In the genomic region with DNA sequence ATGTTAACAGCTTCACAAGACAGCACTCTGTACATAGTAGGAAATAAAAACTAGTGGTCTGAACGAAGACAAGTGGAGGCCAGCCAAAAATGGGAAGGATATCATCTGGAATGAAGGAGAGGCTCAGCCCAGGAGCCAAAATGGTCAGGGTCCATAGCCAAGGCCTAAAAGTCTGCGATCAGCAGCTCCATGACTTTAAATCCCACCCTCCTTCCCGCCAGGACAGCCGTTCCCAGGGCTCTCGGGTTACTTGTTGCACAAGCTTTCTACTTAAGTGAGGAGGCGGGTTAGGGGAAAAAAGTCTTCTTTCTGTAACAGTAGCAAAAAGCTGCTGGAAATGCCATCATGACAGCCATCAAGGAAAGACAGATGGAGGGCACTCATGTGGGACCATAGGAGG, we compare ENCODE assay signal across 10 mouse cellular contexts. TPM values are rescaled to one million over a fixed set of nuclear protein-coding genes. Genes with fewer than 3 reads are reported as not detected.
A peak's percentile ranks its signal among the peaks of the same experiment; 100 is the strongest.
DNase-seq lines count a peak whose midpoint lies in the region; ATAC-seq and TF ChIP-seq lines count a peak whose summit lies in the region.
"Had no signal": no experiment of that assay in that cellular context is flagged by ENCODE, and none has a peak within 500 bp of the region (broad histone marks: within the 10 kb centered on the region; RNA-seq: fewer than 3 reads in every experiment).

No protein-coding gene starts in this region.

- 0 out of 2 replicates have a peak overlapping the region, but pooled peaks have one; percentile 54 for H3K27ac ChIP-seq in intestine, embryonic 14.5 days (ENCODE audit: low read depth)
- no peak overlapping the region; the same call in 1 of the 2 replicates for H3K27ac ChIP-seq in intestine, postnatal 0 days (ENCODE audit: low read depth, low read length)
- H3K27ac ChIP-seq in intestine, embryonic 16.5 days (ENCODE audit: low read length), result peak overlapping the region; percentile 38
- H3K27ac ChIP-seq: limb, embryonic 12.5 days had no signal

- no peak for ATAC-seq in intestine, embryonic 14.5 days (replicated peaks; ENCODE audit: low FRiP score, low TSS enrichment, low read depth)
- ATAC-seq in intestine, postnatal 0 days, result no peak
- ATAC-seq in intestine, embryonic 16.5 days, result 0 out of 2 replicates have a peak, but pooled peaks have one; percentile 35
- no peak for ATAC-seq in inflammation-experienced regulatory T-cells, adult 6 months

- H3ac ChIP-seq in myocyte (ENCODE audit: control insufficient read depth, insufficient read length), result no peak overlapping the region

- TF ChIP-seq CTCF in intestine, postnatal 0 days (IDR thresholded peaks at IDR 0.05; ENCODE audit: low read depth), result no peak

- H3K27me3 ChIP-seq in intestine, embryonic 14.5 days (replicated peaks; ENCODE audit: control insufficient read depth, insufficient read depth, low read length), result no peaks in the 10 kb centered on the region
- H3K27me3 ChIP-seq in intestine, postnatal 0 days (replicated peaks; ENCODE audit: control insufficient read depth, insufficient read depth, low read length), result no peaks in the 10 kb centered on the region
- no peaks in the 10 kb centered on the region for H3K27me3 ChIP-seq in intestine, embryonic 16.5 days (replicated peaks; ENCODE audit: control insufficient read depth, insufficient read depth, low read length)
- no peaks in the 10 kb centered on the region for H3K27me3 ChIP-seq in myocyte (ENCODE audit: control insufficient read depth, insufficient read depth, insufficient read length)
- H3K27me3 ChIP-seq: limb, embryonic 12.5 days had no signal

- peaks cover 97% of the 10 kb centered on the region for H3K36me3 ChIP-seq in intestine, embryonic 14.5 days (ENCODE audit: control insufficient read depth, insufficient read depth, low read length)
- H3K36me3 ChIP-seq in intestine, postnatal 0 days (ENCODE audit: control insufficient read depth, insufficient read depth), result peaks cover 97% of the 10 kb centered on the region
- H3K36me3 ChIP-seq in intestine, embryonic 16.5 days (ENCODE audit: control insufficient read depth, insufficient read depth, low read length), result peaks cover 31% of the 10 kb centered on the region
- H3K36me3 ChIP-seq in myocyte (ENCODE audit: control insufficient read depth, insufficient read depth), result peaks cover 58% of the 10 kb centered on the region

- H3K4me2 ChIP-seq in intestine, embryonic 14.5 days (ENCODE audit: low read length), result no peak overlapping the region
- no peak overlapping the region for H3K4me2 ChIP-seq in intestine, postnatal 0 days (replicated peaks; ENCODE audit: low read depth)
- H3K4me2 ChIP-seq in intestine, embryonic 16.5 days (ENCODE audit: low read depth, low read length), result no peak overlapping the region
- H3K4me2 ChIP-seq in myocyte (ENCODE audit: low read depth), result peak overlapping the region; percentile 25
- H3K4me2 ChIP-seq: limb, embryonic 12.5 days had no signal

- DNase-seq in intestine, embryonic 14.5 days (ENCODE audit: low spot score), result no peak
- peak; percentile 69 for DNase-seq in fibroblast of lung, adult 2 months (ENCODE audit: low read depth)
- DNase-seq in frontal cortex, postnatal 14 days (ENCODE audit: low spot score in 2 of 2), result no peak
- no peak for DNase-seq in adrenal gland, adult (ENCODE audit: inconsistent age in 2 of 2, low spot score in 1 of 2)

- no peak overlapping the region for H3K4me3 ChIP-seq in intestine, embryonic 14.5 days (ENCODE audit: low read depth, low read length)
- H3K4me3 ChIP-seq in intestine, postnatal 0 days (ENCODE audit: low read depth, low read length), result no peak overlapping the region
- H3K4me3 ChIP-seq in intestine, embryonic 16.5 days (ENCODE audit: low read length), result no peak overlapping the region
- no peak overlapping the region for H3K4me3 ChIP-seq in myocyte
- H3K4me3 ChIP-seq: limb, embryonic 12.5 days had no signal

- H3K9me3 ChIP-seq in intestine, embryonic 14.5 days (ENCODE audit: control insufficient read depth, low read length), result no peaks in the 10 kb centered on the region
- H3K9me3 ChIP-seq in intestine, postnatal 0 days (ENCODE audit: control insufficient read depth), result no peaks in the 10 kb centered on the region
- H3K9me3 ChIP-seq in intestine, embryonic 16.5 days (ENCODE audit: control insufficient read depth, low read length), result no peaks in the 10 kb centered on the region
- H3K9me3 ChIP-seq: limb, embryonic 12.5 days had no signal

- no peak overlapping the region for H3K9ac ChIP-seq in intestine, embryonic 14.5 days (ENCODE audit: low read length)
- H3K9ac ChIP-seq in intestine, postnatal 0 days (ENCODE audit: low read depth, low read length), result no peak overlapping the region
- no peak overlapping the region for H3K9ac ChIP-seq in intestine, embryonic 16.5 days (ENCODE audit: low read depth, low read length)
- H3K9ac ChIP-seq: forebrain, postnatal 0 days; limb, embryonic 12.5 days had no signal

- H3K79me2 ChIP-seq in myocyte (ENCODE audit: control insufficient read depth, insufficient read depth), result peaks cover 18% of the 10 kb centered on the region

- no peak for TF ChIP-seq POLR2A in myocyte (IDR thresholded peaks at IDR 0.05; ENCODE audit: insufficient read length, low read depth)

- 67% methylated on average over 6 of the region's 6 CpGs for WGBS in intestine, embryonic 14.5 days
- WGBS in intestine, postnatal 0 days, result 62% methylated on average over 6 of the region's 6 CpGs
- WGBS in intestine, embryonic 16.5 days, result 56% methylated on average over 6 of the region's 6 CpGs

- H3K4me1 ChIP-seq in intestine, embryonic 14.5 days (replicated peaks; ENCODE audit: control insufficient read depth, insufficient read depth, low read length), result 0 out of 2 replicates have a peak, but pooled peaks cover 3% of the 10 kb centered on the region
- H3K4me1 ChIP-seq in intestine, postnatal 0 days (replicated peaks; ENCODE audit: control insufficient read depth, insufficient read depth, low read length), result no peaks in the 10 kb centered on the region
- H3K4me1 ChIP-seq in intestine, embryonic 16.5 days (ENCODE audit: control insufficient read depth, insufficient read depth, low read length), result 0 out of 2 replicates have a peak, but pooled peaks cover 12% of the 10 kb centered on the region

TF ChIP-seq in myocyte, 11 proteins besides CTCF, POLR2A, EP300 and RAD21:
- TF ChIP-seq USF1 (IDR thresholded peaks at IDR 0.05; ENCODE audit: low read depth) (no peak), MAX (IDR thresholded peaks at IDR 0.05; ENCODE audit: low read depth) (no peak), TCF3 (IDR thresholded peaks at IDR 0.05; ENCODE audit: insufficient read length, low read depth) (no peak), REST (IDR thresholded peaks at IDR 0.05; ENCODE audit: insufficient read depth, insufficient read length) (no peak), E2F4 (IDR thresholded peaks at IDR 0.05; ENCODE audit: insufficient read depth) (peak; percentile 48), CEBPB (IDR thresholded peaks at IDR 0.05; ENCODE audit: insufficient read depth, poor library complexity, severe bottlenecking) (peak; percentile 71; the same call in 1 of the 2 replicates)

RNA-seq across cellular contexts. Expression of a gene that starts 19.8 kb away (rescaled TPM):
- not detected in 2 replicates for polyA plus RNA-seq in intestine, embryonic 14.5 days (2014; fragmentation: Nextera tagmentation; extraction: Ambion mirVana)
- not detected in 2 replicates for polyA plus RNA-seq in intestine, postnatal 0 days (2015; fragmentation: Nextera tagmentation; extraction: Ambion mirVana)
- polyA plus RNA-seq in intestine, embryonic 16.5 days (2015; fragmentation: Nextera tagmentation; extraction: Ambion mirVana), result 0.05 and 0.16 TPM in 2 replicates
- polyA plus RNA-seq in myocyte (2012; fragmentation: generic; extraction: Trizol), result 0.12 TPM
- polyA plus RNA-seq in inflammation-experienced regulatory T-cells, adult 6 months (2017; shearing (Covaris generic)), result under 1 TPM in 2 of 3 experiments, not detected in 1; 0.15 to 0.23 TPM
- polyA plus RNA-seq: limb, embryonic 12.5 days had no signal

RNA-seq across cellular contexts. Expression of a gene that starts 42.5 kb away (rescaled TPM):
- polyA plus RNA-seq in intestine, embryonic 14.5 days (2014; fragmentation: Nextera tagmentation; extraction: Ambion mirVana), result 13.3 and 13.8 TPM in 2 replicates
- 2.0 and 2.3 TPM in 2 replicates for polyA plus RNA-seq in intestine, postnatal 0 days (2015; fragmentation: Nextera tagmentation; extraction: Ambion mirVana)
- polyA plus RNA-seq in intestine, embryonic 16.5 days (2015; fragmentation: Nextera tagmentation; extraction: Ambion mirVana), result 5.1 and 6.6 TPM in 2 replicates
- 84.6 TPM for polyA plus RNA-seq in myocyte (2012; fragmentation: generic; extraction: Trizol)
- not detected for polyA plus RNA-seq in inflammation-experienced regulatory T-cells, adult 6 months (2017; shearing (Covaris generic))
